Mouse (Mus musculus): ENCODE measurements around the gene Syn3.
"Not testable (repeated sequence)": the region's sequence is repeated elsewhere in the genome, so short reads cannot be mapped to it uniquely, and the experiment has no call there.

Syn3 gene

DNA sequence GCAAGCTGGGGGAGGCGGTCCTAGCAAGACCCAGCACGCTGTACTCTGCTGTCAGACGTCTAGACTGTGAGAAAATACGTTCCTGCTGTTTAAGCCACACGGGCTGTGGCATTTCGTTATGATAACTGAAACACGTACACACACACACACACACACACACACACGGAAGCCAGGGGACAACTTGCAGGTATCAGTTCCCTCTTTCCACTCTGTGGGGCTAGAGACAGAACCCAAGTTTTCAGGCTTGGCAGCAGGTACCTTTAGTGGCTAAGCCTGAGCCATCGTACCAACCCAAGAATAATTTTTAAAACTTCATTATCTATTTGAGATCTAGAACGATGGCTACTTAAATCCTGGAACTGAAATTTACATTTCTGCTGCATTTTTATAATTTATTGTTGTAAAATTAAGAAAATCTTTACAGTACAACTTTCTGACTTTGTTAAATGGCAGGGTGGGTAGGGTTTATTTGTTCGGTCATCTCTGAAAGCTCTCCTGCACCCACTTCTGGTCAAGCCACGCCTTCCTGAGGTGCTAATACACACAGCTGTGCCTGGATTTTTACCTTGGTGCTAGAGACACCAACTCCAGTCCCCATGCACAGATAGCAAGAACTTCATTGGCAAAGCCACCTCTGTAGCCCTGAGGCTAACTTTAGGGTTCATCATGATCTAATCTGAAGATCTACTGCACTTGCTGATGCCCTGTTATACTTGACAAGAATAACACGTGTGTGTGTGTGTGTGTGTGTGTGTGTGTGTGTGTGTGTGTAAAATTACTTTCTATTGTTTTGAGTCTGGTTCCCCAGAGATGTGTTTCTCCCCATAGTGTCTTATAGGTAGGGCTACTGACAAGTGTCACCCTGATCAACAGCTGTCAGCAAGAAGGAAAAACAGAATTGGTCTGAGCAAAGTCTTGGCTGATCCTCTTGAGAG, 29.8 kb downstream of the Syn3 start:
- DNase-seq (ENCODE audit: low read depth) = no peak

- peak; percentile 46 for DNase-seq (ENCODE audit: low read depth)
Measured at GRCm38 (mm10) chr10:86463538-86464199, 35.0 kb downstream of the Syn3 start.

DNA sequence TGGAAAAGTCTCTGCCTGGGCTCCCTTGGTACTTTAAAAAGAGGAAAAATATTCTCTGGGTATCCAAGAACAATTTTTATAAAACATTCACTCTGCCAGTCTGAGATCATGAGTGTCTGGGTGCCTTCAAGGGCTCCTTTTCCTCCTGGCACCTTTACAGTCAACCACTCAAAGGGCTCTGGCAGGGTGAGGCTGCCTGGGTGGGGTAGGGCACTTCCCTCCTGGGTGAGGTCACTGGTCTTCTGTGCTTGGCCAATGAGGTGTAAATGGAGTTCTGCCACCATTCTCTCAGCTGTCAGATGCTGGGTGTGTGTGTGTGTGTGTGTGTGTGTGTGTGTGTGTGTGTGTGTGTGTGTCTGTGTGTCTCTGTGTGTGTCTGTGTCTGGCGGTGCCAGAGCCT, 39.1 kb downstream of the Syn3 start:
- DNase-seq (ENCODE audit: low read depth) = no peak

GRCm38 (mm10) chr10:86457665-86458209, 41.0 kb downstream of the Syn3 start:
- no peak for DNase-seq (ENCODE audit: low read depth)

GRCm38 (mm10) chr10:86457195-86457594, 41.5 kb downstream of the Syn3 start:
- DNase-seq (ENCODE audit: low read depth) = no peak

- DNase-seq (ENCODE audit: low read depth) = no peak
Measured at GRCm38 (mm10) chr10:86455296-86456055, 43.2 kb downstream of the Syn3 start.

GRCm38 (mm10) chr10:86452326-86452995, 46.2 kb downstream of the Syn3 start:
- peak; percentile 33 for DNase-seq (ENCODE audit: low read depth)

- DNase-seq (ENCODE audit: low read depth) = no peak
Measured at GRCm38 (mm10) chr10:86451294-86451693, 47.4 kb downstream of the Syn3 start.

- no peak for DNase-seq (ENCODE audit: low read depth)
Measured at GRCm38 (mm10) chr10:86446649-86447048, 52.0 kb downstream of the Syn3 start.

- no peak for DNase-seq (ENCODE audit: low read depth)
Measured at GRCm38 (mm10) chr10:86445207-86445606, 53.5 kb downstream of the Syn3 start.

GRCm38 (mm10) chr10:86444665-86445064, 54.0 kb downstream of the Syn3 start:
- no peak for DNase-seq (ENCODE audit: low read depth)

DNA sequence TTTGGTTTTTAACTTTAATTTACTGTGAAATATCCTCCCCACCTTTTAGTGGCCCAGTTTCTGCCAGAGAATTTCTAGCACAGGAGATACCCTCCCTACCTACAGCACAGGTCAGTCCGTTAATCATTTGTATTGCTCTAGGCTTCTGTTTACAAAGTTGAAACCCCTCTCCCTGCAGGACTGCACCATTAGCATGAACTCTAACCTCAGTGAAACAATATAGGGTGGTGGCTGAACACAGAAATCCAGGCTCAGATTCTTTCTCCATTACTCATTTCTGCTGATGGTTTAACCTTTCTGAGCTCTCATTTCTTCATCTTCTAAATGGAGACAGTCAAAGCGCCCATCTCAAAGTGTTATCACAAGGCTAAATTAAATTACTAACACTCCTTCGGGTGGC, 56.9 kb downstream of the Syn3 start:
- DNase-seq (ENCODE audit: low read depth) = no peak

DNA sequence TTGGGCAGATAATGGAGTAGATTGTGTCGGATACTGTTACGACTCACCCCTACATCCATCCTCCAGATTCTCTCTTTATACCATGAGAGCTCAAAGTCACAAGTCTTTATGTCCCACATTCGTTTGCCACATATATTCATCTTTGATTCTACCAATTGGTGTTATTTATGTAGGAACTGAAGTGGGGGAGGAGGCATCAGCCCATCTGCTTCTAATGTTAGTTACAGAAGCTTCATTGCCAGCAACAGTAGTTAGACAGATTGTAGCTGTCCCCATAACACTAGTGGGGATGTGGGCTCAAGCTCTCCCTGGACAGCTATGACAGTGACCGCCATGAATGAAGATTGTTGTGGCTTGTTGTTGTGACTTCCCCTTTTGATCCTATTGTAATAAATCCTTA, 59.1 kb downstream of the Syn3 start:
- no peak for DNase-seq (ENCODE audit: low read depth)

- no peak for DNase-seq (ENCODE audit: low read depth)
Measured at GRCm38 (mm10) chr10:86437294-86437693, 61.4 kb downstream of the Syn3 start.

DNA sequence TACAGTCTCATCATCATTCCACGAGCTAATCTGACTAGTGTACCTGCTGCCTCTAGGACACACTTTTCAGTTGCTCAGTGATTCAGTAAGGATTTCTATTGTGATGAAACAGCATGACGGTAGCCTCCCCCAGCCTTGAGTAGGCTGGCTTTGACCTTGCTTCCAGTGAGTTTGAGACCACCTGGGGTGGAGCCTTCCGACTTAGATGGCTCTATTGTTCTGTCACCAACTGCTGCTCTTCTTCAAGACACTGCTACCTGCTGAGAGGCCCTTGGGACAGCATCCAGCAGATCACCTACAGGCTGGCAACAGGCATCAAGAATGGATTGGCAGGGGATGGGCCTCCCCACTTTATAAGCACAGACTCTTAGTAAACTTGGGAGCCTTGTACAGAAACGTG, 63.7 kb downstream of the Syn3 start:
- DNase-seq (ENCODE audit: low read depth) = not testable (repeated sequence)

- no peak for DNase-seq (ENCODE audit: low read depth)
Measured at GRCm38 (mm10) chr10:86429651-86430050, 69.0 kb downstream of the Syn3 start.

- no peak for DNase-seq (ENCODE audit: low read depth)
Measured at GRCm38 (mm10) chr10:86427956-86428355, 70.7 kb downstream of the Syn3 start.

DNA sequence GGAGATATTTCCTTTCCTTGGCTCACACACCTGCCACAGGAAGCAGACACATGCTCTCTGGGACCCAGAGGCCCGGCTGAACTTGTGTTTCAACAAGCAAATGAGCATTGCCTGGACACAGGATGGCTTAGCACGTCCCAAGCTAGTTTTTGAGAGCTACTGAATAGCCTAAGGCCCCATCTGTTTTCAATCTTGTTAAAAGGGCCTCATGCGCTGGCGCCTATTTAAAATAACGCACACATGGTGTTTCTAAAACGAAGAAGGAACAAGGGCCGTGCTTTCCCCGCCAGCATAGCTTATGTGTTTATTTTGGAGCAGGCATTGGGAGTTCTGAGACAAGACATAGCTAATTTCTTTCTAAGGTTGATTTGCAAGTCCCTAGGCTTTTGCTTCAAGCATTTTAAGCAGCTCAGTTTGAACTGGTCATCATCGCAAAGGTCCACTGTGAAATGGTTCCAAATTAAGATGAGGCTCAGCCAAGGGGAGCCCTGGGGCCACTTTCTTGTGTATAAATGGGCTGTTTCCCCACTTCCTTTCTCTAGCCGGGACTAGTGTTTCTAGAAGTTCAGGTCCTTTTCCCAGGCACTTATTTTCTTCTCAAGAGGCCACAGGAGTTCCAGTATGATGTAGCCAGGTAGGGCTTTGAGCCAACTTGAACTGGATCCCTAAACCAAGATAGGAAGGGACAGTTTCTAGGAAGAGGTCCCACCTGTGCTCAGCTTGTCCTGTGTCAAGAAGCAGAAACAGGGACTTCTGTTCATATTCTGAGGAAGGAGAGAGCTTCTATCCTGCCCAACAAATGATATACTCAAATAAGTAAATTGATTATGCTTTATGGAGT, 72.8 kb downstream of the Syn3 start:
- DNase-seq (ENCODE audit: low read depth) = no peak

DNA sequence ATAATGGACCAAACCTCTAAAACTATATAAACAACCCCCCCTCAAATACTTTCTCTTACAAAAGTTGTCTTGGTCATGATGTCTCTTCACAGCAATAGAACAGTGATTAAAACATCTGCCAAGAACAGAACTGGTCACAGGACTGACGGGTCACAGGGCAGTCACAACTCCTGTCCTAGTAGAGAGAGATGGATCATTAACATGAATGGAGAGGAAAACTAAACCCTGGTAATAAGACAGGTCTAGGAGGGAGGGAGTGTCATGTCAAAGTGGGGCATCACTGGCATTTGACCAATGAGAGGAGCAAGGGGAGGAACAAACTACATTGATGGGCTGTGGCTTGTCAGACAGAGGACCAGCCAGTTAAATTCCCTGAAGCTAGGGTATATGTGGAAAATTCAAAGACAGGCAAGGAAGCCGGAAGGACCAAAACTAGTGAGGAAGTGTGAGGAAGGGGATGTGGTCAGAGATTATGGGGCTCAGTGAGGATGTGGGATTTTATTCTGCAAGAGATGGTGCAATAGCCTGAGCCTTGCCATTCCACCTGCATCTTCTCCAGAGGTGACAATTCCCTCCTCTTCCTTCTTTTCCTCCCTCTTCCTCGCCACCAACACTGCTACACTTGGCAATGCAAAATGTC, 76.8 kb downstream of the Syn3 start:
- DNase-seq (ENCODE audit: low read depth) = no peak

GRCm38 (mm10) chr10:86418931-86419330, 79.8 kb downstream of the Syn3 start:
- DNase-seq (ENCODE audit: low read depth) = no peak

Data from naive thymus-derived CD4-positive, alpha-beta T cell, adult 2 months (primary cell).